Comparison of ENCODE assay signal across 8 mouse cellular contexts in genomic region chr4:138367641-138368497, GRCm38 (mm10). TPM values are rescaled to one million over a fixed set of nuclear protein-coding genes. Genes with fewer than 3 reads are reported as not detected.
DNase-seq lines count a peak whose midpoint lies in the region; ATAC-seq lines count a peak whose summit lies in the region.

Cda (minus strand) TSS chr4:138367992.

- WGBS in embryonic facial prominence, embryonic 10.5 days: 11% methylated on average over 34 of the region's 34 CpGs
- 7% methylated on average over 34 of the region's 34 CpGs for WGBS in intestine, embryonic 16.5 days
- WGBS in liver, embryonic 15.5 days (ENCODE audit: insufficient replicate concordance): 3% methylated on average over 34 of the region's 34 CpGs
- 12% methylated on average over 34 of the region's 34 CpGs for WGBS in neural tube, embryonic 12.5 days

- H3K4me3 ChIP-seq in embryonic facial prominence, embryonic 10.5 days: peak within 1 kb of the TSS; percentile 59
- peak within 1 kb of the TSS; percentile 55 for H3K4me3 ChIP-seq in intestine, embryonic 16.5 days (ENCODE audit: low read length)
- H3K4me3 ChIP-seq in liver, embryonic 15.5 days (replicated peaks): peak within 1 kb of the TSS; percentile 55
- peak within 1 kb of the TSS; percentile 28 for H3K4me3 ChIP-seq in neural tube, embryonic 12.5 days

- peak within 1 kb of the TSS; percentile 76 for H3K9ac ChIP-seq in intestine, embryonic 16.5 days (ENCODE audit: low read depth, low read length)
- peak within 1 kb of the TSS; percentile 47 for H3K9ac ChIP-seq in liver, embryonic 15.5 days
- H3K9ac ChIP-seq in neural tube, embryonic 12.5 days: peak within 1 kb of the TSS; percentile 33; the same call in 1 of the 2 replicates

- ATAC-seq in granulocyte monocyte progenitor cell, adult 5-6 weeks (replicated peaks; ENCODE audit: poor library complexity, severe bottlenecking): peak; percentile 93
- ATAC-seq in intestine, embryonic 16.5 days: peak; percentile 92
- ATAC-seq in liver, embryonic 15.5 days (ENCODE audit: insufficient read depth): peak; percentile 78
- peak; percentile 70; the same call in 1 of the 2 replicates for ATAC-seq in neural tube, embryonic 12.5 days (ENCODE audit: low FRiP score, low read depth)

- H3K36me3 ChIP-seq in embryonic facial prominence, embryonic 10.5 days (replicated peaks): no peaks in the 10 kb centered on the region
- no peaks in the 10 kb centered on the region for H3K36me3 ChIP-seq in intestine, embryonic 16.5 days (ENCODE audit: control insufficient read depth, insufficient read depth, low read length)
- H3K36me3 ChIP-seq in liver, embryonic 15.5 days (replicated peaks): no peaks in the 10 kb centered on the region
- H3K36me3 ChIP-seq in neural tube, embryonic 12.5 days: no peaks in the 10 kb centered on the region

- H3K9me3 ChIP-seq in embryonic facial prominence, embryonic 10.5 days: no peaks in the 10 kb centered on the region
- H3K9me3 ChIP-seq in intestine, embryonic 16.5 days (ENCODE audit: control insufficient read depth, low read length): no peaks in the 10 kb centered on the region
- H3K9me3 ChIP-seq in liver, embryonic 15.5 days (replicated peaks): no peaks in the 10 kb centered on the region
- H3K9me3 ChIP-seq in neural tube, embryonic 12.5 days: no peaks in the 10 kb centered on the region

- peaks cover 17% of the 10 kb centered on the region for H3K4me1 ChIP-seq in embryonic facial prominence, embryonic 10.5 days
- H3K4me1 ChIP-seq in intestine, embryonic 16.5 days (ENCODE audit: control insufficient read depth, insufficient read depth, low read length): peaks cover 11% of the 10 kb centered on the region
- H3K4me1 ChIP-seq in liver, embryonic 15.5 days (replicated peaks): peaks cover 14% of the 10 kb centered on the region; the same call in 1 of the 2 replicates
- peaks cover 8% of the 10 kb centered on the region; the same call in 1 of the 2 replicates for H3K4me1 ChIP-seq in neural tube, embryonic 12.5 days

- peaks cover 40% of the 10 kb centered on the region for H3K27me3 ChIP-seq in embryonic facial prominence, embryonic 10.5 days (replicated peaks; ENCODE audit: low read depth, poor library complexity, severe bottlenecking)
- no peaks in the 10 kb centered on the region for H3K27me3 ChIP-seq in intestine, embryonic 16.5 days (replicated peaks; ENCODE audit: control insufficient read depth, insufficient read depth, low read length)
- peaks cover 22% of the 10 kb centered on the region for H3K27me3 ChIP-seq in liver, embryonic 15.5 days
- peaks cover 33% of the 10 kb centered on the region for H3K27me3 ChIP-seq in neural tube, embryonic 12.5 days (replicated peaks)

- DNase-seq in left cerebral cortex, postnatal 36 days (ENCODE audit: low spot score in 2 of 2): peak; percentile 24 to 43
- DNase-seq in left cerebral cortex, adult 9 months (ENCODE audit: low spot score in 2 of 2): no peak
- DNase-seq in embryonic facial prominence, embryonic 10.5 days (ENCODE audit: low spot score): peak; percentile 83
- DNase-seq in urinary bladder, postnatal 25 days (ENCODE audit: low spot score): peak; percentile 68

- peak within 1 kb of the TSS; percentile 75 for H3K4me2 ChIP-seq in intestine, embryonic 16.5 days (ENCODE audit: low read depth, low read length)
- peak within 1 kb of the TSS; percentile 62 for H3K4me2 ChIP-seq in liver, embryonic 15.5 days
- peak within 1 kb of the TSS; percentile 60 for H3K4me2 ChIP-seq in neural tube, embryonic 12.5 days (replicated peaks)

- intact Hi-C loops in left cerebral cortex, postnatal 36 days (cut with DNase I): no loop called here

- H3K27ac ChIP-seq in embryonic facial prominence, embryonic 10.5 days (replicated peaks): peak within 1 kb of the TSS; percentile 73
- peak within 1 kb of the TSS; percentile 58 for H3K27ac ChIP-seq in intestine, embryonic 16.5 days (ENCODE audit: low read length)
- H3K27ac ChIP-seq in liver, embryonic 15.5 days (replicated peaks): no peak within 1 kb of the TSS
- H3K27ac ChIP-seq in neural tube, embryonic 12.5 days: no peak within 1 kb of the TSS

RNA-seq across cellular contexts. Expression of gene Cda, which starts in this region (rescaled TPM):
- total RNA-seq in left cerebral cortex, postnatal 36 days (2021): 1 to 10 TPM; 3.5 to 3.7 TPM
- polyA plus RNA-seq in embryonic facial prominence, embryonic 10.5 days (2016; fragmentation: Nextera tagmentation; extraction: Ambion mirVana): 3.3 and 4.8 TPM in 2 replicates
- not detected in 2 replicates for total RNA-seq in granulocyte monocyte progenitor cell, adult 5-6 weeks (2014; fragmentation: Nextera tagmentation)
- total RNA-seq in granulocyte monocyte progenitor cell, adult 5-6 weeks (2017): not detected in 2 replicates
- polyA plus RNA-seq in intestine, embryonic 16.5 days (2015; fragmentation: Nextera tagmentation; extraction: Ambion mirVana): 39.2 and 42.4 TPM in 2 replicates
- polyA plus RNA-seq in liver, embryonic 15.5 days (2015; fragmentation: Nextera tagmentation; extraction: Ambion mirVana): 5.5 and 5.7 TPM in 2 replicates
- 4.3 and 4.9 TPM in 2 replicates for polyA plus RNA-seq in neural tube, embryonic 12.5 days (2016; fragmentation: Nextera tagmentation; extraction: Ambion mirVana)

Comparison
In these comparisons a context has a peak if more than half of its experiments do, and no peak if none do; other contexts are left out.
1. RNA of gene Cda (total RNA-seq): 3.5 to 3.7 TPM in left cerebral cortex, postnatal 36 days; not detected in granulocyte monocyte progenitor cell, adult 5-6 weeks; every median in the first group is over 4 times any median in the second.
2. DNase-seq: peak in left cerebral cortex, postnatal 36 days (2 of 2), embryonic facial prominence, embryonic 10.5 days (single experiment) and urinary bladder, postnatal 25 days (single experiment); none in left cerebral cortex, adult 9 months (0 of 2).
3. Peak in ATAC-seq in granulocyte monocyte progenitor cell, adult 5-6 weeks; RNA of the gene not detected or under 1 TPM.
4. H3K27ac ChIP-seq: peak in embryonic facial prominence, embryonic 10.5 days (single experiment) and intestine, embryonic 16.5 days (single experiment); none in liver, embryonic 15.5 days (single experiment) and neural tube, embryonic 12.5 days (single experiment).
5. Peak in every context shown above with its lines, with median percentiles within 50 percentile points of each other: H3K4me3 ChIP-seq, ATAC-seq, H3K4me2 ChIP-seq and H3K9ac ChIP-seq.